Mouse (Mus musculus) spleen, postnatal 4 days (tissue): ENCODE measurements around the gene Phlda2.

Experiments used
- DNase-seq, 2 experiments: peaks; one replicate each; pipeline ENCODE4 v3.0.0; 2022; ENCODE audit warnings: low spot score in 2 of 2

The Phlda2 gene

DNA sequence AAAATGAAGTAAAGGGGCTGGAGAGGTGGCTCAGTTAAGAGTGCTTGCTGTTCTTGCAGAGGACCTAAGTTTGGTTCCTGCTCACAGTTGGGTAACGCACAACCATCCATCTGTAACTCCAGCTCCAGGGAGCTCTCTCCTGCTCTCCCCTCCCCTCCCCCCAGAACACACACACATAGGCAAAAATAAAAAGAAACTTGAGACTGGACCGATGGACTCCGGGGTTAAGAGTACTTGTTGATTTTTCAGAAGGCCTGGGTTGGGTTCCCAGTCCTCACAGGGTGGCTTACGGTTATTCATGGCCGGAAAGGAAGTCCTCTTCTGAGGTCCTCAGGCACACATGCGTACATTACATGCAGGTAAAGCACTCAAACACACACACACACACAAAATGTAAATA is 976 bp upstream of the Phlda2 start:
- DNase-seq, result no peak

DNA sequence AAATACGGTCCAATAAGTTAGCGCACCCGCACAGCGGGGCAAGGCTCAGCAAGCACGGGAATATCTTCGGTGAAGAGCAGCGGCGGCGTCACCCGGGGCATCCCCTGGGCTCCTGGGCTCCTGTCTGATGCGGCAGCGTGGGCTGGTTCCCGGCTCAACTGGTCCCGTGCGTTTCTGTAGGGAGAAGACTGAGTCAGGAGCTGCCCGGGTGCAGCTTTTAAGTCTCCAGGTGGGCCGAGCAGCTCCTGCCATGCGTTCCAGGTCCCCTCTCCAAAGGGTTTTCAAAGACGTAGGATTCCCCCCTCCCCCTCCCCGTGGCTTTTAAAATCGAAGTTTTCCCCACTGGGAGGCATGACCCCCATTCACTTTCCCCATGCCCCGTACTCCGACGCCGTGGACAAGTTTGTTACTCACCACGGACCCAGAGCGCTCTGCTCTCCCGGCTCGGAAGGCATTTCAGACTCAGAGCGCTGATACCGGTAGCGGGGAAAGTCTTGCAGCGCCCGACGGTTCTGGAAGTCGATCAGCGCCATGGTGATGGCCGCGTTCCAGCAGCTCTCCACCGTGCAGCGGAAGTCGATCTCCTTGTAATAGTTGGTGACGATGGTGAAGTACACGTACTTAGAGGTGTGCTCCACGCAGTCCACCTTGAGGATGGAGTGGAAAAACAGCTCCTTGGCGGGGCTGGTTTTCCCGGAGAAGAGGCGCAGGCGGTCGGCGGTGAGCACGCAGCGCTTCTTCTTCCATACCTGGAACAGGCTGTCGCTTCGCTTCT is 1.1 kb downstream of the Phlda2 start:
- no peak for DNase-seq

DNA sequence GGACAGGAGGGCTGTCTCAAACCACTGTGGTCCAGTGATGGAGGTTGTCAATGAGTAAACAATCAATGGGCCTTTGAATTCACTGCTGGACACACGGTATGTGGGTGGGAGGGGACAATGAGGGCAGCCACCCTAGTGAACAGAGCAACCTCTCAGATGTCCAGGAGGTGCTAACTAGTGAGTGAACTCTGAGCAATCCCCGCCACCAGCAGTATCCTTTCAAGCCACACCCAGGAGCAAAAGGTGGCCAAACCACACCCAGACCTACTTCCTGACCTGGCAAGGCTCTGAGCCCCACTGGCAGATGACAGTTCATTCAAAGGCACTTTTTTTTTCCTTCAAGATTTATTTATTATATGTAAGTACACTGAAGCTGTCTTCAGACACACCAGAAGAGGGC is 2.0 kb downstream of the Phlda2 start:
- no peak for DNase-seq

DNA sequence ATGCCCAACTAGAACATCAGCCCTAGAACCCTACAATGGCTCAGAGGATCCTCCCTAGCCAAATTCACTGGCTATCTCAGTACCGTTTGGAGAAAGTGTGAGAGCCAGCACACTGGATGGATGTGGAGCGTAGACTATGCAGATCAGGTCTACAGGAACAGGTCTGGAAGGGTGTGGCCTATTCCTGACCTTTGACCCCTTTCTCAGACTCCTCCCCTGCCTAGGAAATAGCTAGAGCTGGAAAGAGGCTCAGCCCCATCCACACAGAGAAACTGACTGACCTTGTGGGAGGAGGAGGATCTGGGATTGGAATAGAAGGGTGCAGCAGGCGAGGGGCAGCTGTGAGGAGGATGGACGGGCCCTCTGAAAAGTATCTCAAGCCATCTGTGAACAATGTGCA is 4.4 kb downstream of the Phlda2 start:
- DNase-seq, result no peak

DNA sequence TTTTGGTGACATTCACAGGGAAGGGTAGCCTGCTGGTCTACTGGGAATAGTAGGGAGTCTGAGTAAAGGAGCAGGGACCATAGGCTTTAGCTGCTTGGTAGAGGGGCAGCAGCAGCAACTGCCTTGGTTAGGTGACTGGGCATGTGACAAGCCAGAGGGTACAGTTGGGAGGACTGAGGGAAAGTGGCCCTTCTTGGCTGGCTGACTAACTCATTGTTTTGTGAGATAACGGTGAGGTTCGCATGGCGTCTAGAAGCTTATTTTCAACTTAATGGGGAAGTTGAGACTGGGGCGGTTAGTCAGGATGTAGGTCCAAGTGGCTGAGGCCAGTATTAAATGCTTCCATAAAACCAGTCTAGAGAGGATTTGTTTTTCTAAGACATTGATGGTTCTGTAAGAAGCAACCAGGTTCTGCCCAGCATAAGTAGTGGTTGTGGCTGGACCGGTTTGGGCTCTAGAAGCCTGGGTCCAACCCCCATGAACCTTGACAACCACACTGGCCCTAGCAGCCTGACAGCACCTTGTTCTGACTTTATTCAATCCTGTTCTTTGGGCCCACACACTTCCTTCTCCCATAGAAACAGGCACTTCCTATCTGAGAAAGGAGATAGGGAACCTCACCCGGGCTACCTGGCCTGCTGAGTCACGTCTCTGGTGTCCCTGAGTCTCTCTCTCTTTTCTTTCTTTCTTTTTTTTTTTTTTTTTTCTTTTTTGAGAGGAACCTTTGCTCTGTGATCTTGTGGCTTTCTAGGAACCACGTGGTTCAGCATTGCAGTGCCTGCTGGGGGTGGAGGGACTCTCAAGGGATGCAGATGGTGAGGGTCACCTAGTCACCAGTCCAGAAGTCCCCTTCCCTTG is 7.6 kb downstream of the Phlda2 start:
- DNase-seq, result no peak

DNA sequence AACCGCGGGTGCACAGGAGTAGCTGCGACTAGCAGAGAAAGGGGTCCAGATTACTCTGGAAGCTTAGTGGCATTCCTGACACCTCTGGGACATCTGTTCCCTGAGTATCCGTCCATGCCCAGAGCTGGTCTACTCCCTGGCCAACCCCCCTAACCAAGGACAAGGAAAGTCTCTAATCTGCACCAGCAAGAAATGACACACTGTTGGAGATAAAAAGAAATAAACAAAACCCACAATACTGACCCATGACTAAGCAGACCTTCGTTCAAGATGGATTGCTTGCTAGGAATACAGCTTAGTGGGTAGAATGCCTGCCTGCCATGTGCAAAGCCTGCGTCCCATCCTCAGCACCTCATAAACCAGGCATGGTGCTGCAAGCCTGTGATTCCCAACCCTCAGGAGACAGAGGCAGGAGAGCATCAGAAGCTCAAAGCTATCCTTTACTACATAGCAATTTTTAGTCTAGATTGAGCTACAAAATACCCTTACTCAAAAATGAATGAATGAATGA is 9.3 kb downstream of the Phlda2 start:
- no peak for DNase-seq

DNA sequence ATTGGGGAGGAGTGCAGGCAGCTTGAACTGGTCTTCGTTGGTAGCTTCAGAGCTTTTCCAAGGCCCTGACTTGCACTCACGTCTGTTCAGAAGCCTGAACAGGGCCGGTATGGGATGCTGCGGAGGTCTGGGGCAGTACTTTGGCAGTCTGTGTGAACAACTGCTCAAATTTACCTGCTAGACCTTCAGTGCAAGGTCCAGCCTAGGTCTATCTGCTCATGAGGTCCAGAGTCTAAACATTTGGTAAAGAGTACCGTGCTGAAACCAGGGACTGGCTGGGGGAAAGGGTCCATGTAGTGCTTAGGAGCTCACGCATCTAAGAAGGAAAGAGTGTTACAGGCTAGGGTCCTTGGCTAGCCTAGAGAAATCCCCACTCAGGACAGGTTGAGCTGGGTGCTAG is 13.2 kb downstream of the Phlda2 start:
- no peak for DNase-seq

DNA sequence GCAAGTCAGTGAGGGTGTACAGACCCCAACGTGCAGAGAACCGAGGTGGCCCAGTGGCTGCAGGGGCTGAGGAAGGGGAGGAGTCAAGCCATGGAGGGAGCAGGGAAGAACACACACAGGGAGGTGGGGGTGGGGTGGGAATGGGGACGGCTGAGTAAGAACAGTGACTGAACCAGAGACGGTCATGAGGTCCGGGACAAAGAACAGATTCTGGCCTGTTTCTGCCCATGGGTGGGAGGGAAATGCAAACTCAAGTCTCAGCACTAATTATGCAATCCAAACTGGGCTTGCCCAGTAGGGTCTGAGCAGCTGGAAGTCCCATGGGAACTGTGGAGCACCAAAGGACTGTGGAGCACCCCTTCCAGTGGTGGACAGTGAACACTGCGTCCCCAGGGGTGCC is 20.4 kb downstream of the Phlda2 start:
- DNase-seq, result no peak

DNA sequence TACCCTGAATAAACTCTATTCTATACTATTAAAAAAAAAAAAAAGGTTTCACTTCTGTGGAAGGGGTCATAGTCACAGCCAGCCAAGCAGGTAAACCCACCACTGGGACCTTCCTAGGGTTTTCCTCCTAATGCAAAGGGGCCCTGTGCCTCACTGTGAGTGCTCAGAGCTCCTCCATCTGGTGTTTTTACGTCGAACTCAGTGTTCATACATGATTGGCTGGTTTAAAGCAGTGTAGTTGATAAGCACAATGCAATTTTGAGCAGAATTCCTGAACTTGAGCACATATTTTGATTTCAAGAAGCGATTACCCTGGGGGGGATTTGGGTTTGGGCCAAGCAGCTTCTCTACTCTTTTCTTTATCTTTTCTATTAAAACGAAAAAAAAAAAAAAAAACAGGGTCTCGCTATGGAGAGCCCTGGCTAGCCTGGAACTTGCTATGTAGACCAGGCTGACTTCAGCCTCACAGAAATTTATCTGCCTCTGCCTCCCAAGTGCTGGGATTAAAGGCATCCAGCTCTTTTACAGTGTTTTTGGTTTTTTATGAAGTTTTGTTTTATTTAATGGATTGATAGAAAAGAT is 21.1 kb downstream of the Phlda2 start:
- no peak for DNase-seq

DNA sequence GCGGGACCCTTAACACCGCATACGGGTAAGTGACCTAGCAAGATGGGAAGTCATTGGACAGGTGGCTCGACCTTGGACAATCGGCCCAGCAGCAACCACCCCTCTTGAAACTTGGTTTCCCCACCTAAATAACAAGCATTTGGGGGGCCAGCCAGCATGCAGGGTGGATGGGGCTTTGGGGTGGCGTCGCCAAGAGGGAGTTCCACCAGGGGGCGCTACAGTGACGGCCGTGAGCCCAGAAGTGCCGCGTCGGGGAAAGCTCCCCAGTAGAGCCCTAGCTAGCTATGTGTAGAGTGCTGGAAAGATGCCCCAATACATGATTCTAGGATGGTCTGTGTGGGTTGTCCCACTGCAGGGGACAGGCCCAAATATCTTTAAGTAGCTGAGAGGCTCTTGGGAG is 22.5 kb downstream of the Phlda2 start:
- DNase-seq, result peak; percentile 58 to 89

DNA sequence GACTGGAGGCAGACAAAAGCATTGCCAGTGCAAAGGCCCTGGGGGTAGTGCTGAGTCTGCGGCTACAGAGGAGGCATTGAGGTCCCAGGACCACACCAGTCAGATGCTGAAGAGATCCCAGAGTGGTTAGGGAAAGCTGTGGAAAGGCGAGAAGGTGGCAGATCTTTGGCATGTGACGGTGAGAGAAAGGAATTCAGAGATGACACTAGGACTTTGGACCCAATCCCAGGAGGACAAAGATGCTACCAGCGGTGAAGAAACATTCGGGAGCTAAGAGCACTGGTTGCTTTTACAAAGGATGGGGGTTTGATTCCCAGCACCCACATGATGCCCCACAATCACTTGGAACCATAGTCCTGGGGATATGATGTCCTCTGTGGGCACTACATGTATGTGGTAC is 25.1 kb downstream of the Phlda2 start:
- no peak for DNase-seq

DNA sequence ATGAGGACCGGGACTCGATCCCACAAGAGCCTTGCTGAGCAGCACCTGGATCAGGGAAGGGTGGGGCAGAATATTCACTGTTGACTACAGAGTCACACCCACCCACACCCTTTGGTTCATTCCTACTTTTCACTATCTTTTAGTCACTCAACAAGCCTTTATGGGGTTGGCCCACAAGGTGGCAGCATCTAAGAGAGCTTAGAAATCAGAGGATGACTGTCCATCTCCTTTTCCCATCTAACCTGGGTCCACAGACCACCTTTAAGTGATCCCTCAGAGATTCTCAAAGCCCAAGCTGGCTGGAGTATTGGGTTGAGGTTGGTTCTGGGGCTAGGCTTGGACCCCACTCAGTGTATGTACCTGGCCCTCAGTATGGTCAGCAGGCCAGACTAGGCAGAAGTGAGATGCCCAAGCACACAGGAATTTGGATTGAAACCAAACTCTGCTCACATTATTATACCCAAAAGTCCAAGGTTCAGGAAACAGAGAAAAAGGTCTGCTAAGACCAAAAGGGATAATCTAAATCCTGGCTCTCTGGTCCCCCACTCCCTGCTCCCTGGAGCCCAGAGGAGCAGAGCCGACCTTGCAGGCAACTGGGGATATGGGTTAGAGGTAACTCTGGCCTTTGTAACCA is 26.1 kb downstream of the Phlda2 start:
- DNase-seq, result no peak

DNA sequence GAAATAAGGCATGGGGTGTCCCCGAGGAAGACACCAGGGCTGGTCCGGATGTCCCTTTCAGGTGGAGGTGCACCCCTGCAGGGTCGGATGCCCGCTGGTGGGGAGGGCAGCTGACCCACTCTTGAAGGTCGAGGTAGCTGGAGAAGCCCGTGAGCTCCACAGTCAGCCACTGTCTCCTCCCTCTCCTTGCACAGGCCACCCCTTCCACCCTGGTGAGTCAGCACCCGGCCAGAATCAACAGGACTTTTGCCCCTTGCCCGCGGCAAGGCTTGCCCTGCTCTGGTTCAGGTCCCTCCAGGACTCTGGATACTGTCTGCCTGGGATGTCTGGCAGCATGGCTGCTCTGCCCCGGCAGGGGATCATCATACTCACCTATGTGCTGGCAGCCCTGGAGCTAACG is 27.1 kb downstream of the Phlda2 start:
- no peak for DNase-seq

DNA sequence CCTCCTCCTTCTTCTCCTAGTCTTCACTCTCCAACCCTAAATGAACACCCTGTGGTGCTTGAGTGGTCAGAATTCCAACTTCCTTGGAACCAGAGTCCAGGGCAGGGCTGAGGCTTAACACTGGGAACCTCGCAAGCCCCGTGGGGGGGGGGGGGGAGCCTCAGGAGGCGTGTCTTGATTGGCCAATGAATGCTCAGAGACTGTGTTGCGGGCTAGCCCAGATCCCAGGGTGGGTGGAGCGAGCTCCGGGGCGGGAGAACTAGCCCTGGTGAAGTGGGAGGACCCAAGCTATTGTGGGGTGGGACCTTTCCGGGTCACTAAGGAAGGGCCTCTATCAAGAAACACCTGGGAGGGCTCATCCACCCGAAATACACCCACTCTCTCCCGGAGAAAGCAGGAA is 28.1 kb downstream of the Phlda2 start:
- no peak for DNase-seq

DNA sequence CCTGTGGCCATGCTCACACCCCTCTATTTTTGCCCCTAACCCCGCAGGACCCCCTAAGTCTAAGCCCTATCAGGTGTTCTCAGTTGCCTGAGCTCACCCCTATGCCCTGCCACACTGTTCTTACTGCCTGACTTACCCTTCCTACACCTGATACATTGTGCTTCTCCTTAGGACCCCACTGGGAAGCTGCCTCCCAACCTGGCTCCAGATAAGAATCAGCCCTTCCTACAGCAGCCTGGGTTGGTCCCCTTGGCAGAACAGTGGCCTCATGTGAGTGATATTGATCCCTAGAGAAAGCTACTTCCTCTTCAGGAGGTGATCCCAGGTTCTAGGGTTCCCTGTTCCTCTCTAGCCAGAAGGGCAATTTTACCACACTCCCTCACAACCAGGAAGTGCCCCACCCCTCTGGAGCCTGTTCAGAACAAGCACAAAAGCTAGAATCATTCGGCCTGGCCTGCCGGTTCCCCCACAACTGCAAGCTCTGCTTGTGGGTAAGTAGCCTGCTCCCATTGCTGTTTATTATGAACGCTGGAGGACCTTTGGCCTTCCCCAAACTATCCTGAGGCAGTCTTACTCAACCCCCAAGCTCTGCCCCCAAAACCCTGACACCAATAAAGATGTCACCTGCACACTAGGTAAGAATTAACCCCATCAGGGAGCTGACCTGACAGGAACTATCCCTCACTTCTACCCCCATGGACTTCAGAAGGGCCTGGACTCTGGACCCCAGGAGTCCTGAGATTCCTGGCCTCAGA is 29.4 kb downstream of the Phlda2 start, which contains the start of gene Slc22a18:
Slc22a18 (plus strand) TSS at position 390 of the 755 bp plus-strand sequence.
- DNase-seq, result no peak

DNA sequence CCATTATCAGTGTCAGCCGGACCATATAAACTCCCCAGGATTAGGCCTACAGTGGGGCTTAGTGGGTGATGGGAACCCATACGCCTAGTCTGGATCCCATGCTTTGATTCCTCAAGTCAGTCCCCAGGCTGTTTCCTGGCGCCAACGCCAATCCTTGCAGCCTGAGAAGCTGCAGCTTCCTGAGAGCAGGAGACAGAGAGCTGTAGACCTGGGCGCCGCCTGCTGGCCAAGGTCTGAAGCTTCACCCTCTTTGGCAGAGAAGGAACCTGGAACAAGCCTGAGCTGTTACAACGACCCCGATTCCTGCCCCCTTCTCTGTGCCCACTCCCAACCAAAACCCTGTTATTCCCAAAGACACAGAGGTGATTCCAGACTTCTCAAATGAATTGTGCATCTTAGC is 33.0 kb downstream of the Phlda2 start:
- DNase-seq, result peak; percentile 51 to 85

DNA sequence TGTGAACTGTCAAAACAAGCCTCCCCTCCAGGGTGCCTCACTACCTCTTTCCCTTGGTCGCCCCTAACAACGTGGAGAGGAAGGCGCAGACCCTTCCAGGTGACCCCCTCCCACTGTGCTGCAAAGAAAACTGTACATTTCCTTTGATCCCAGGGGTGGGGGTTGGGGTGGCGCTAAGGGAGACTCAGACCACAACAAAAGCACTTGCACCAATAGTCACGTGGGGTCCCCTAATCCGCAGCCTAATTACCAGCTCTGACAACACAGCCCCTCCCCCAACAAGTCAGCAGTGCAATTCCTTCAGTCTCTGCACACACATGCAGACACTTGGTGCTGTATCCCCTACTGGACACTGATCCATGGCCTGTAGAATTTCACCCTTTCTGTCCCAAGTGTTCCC is 35.2 kb downstream of the Phlda2 start:
- no peak for DNase-seq

DNA sequence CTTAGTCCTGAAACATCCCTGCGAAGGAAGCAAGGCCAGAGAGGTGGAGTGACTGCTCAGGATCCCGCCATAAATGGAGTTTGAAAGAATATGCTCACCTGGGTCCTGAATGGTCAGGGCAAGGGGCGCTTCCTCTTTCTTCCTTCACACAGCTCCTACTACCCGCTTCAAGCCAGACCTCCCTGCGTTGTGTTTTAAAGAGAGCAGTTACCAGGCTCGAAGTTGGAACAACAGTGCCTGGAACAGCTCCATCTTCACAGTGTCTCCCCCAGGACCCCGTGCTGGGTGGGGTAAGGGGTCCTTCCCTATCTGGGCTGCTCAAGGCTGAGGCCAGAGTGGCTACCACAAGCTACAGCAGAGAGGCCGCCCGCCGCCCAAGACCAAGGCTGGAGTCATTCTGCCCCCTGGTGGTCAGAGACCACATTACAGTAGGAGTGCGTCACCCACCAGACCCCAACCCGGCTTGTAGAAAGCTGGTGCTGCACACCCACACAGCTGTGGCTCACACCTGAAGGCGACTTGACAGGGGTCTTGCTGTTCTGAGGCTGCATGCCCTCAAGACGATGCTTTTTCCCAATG is 36.8 kb downstream of the Phlda2 start:
- peak; percentile 68 to 92 for DNase-seq

DNA sequence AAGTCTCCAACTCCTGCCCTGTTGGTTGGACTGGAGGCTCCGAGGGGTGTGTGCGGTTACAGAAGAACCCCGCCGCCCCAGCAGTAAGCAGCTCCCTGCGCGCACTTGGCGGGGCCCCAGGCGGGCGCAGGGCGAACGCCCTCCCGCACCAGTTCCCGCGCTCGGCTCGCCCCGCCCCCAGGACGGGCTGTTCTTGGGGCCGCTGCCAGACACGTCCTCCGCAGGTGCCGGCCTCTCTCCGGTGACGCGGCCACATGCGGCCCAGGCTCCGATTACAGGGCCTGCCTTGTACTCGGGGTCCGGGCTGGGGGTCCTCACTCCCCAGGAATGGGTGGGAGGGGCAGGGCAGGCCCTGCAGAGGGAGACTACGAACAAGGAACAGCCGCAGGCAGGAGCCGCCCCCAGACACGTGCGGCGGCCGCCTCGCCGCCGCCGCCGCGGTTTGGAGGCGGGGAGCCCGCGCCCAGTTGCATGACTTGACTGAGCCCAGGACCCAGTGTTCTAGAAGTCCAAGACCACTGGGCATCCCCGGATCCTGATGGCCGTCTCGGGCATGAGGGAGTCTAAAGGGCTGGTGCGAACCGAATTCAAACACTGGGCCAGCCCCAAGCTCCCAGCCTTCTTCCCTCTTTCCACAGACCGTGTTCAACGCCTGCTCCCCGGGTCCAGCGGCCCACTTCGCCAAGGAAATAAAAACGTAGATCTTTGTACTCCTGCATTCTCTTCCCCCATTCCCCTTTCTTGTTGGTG is 38.0 kb downstream of the Phlda2 start:
- DNase-seq, result peak; percentile 30 to 68

DNA sequence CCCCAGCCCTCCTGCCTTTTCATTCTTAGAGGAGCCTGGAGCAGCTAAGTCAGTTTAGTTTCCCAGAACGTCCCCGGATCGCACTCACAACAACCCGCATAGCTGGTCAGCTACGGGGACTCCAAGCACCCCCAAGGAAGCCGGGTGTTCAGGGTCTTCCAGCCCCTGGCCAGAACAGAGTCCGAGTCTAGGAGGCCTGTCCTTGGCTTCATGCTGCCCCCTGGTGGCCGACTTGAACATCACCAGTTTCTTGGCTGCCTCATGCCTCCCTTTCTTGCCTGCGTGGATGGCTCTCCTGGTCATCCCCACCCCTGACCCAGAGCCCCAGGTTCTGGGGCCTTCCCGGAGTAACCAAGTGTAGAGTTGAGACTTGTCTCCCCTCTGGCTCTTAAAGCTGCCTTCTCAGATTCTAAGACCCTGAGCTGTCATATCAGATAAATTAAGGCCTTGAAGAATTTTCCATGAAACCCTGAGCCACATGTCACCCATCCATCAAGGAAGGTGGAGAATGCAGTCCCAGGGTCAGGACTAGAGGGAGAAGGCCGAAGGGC is 39.0 kb downstream of the Phlda2 start:
- DNase-seq, result peak; percentile 64 to 90
